Mouse (Mus musculus) thymus, adult 2 months (tissue): ENCODE results near the gene Ptk6.

ENCODE experiments used
- CTCF ChIP-seq: fragments of 200-500 bp; IDR thresholded peaks from 2 replicates; pipeline ENCODE4 v1.5.1; 2012; ENCODE audit warnings: mild to moderate bottlenecking, control low read depth, low read length, moderate library complexity, borderline replicate concordance; ENCODE audit not compliant: control insufficient read depth, poor library complexity, insufficient read depth; ENCODE audit errors: extremely low read depth
- POLR2A ChIP-seq: fragments of 200-500 bp; IDR thresholded peaks from 2 replicates; pipeline ENCODE4 v1.6.1; 2012; ENCODE audit warnings: mild to moderate bottlenecking, low read length, control low read depth, moderate library complexity; ENCODE audit not compliant: control insufficient read depth, poor library complexity, insufficient read depth; ENCODE audit errors: extremely low read depth

DNA sequence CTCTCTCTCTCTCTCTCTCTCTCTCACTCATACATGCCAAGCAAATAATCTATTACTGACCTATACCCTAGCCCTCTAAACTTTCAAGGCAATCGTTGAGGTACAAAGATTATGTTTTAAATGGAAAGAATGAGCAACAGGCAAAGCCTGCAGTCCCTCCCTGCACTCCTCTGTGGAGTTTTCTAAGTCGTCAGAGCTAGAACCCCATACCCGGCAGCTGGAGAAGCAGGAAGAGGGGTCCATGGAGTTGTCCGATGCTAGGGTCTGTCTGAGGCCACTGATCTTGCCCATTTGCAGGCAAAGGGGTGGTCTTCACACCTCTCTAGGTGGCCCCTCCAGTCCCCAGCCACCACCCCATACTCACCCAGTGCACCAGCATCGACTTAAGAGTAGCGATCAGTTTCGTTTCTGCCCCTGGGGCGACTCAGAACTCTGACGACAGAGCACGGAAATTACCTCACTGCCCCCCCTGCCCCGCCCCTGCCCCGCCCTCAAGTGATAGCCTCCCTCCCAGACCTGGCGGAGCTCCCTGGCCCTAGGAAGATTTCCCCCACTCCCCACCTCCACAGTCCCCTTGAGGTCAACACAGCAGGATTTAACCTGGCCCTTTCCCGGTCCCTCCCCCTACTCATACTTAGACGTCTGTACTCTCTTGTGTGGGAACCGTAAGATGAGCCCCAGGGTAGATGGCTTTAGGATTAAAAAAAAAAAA, 39.2 kb upstream of the Ptk6 start, which contains the start of gene Helz2:
- no peak for TF ChIP-seq CTCF
- peak; percentile 33; the same call in 1 of the 2 replicates for TF ChIP-seq POLR2A
